Mouse (Mus musculus): ENCODE measurements around the gene Lpp. TPM values are rescaled to one million over a fixed set of nuclear protein-coding genes. Genes with fewer than 3 reads are reported as not detected.

Gene Lpp
- polyA plus RNA-seq, 1 experiment from 2014 or later = 9.6 TPM

DNA sequence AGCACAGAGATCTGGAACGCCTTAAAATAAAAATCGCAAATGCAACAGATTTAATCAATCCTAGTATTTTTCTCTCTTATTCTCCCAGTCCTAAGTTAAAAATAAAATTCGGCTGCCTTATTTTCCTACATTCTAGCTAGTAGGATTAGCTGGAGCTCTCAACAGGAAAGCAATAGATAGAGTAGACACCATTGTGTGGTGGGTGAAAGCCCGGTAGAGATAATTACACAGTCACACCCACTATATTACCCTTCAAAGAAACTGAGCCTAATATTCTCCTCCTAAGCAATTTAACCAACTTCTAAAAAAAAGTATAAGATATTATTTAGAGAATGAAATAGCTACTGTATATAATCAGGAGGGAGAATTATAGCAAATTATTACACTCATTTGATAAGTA, 330.3 kb downstream of the Lpp start:
- no peaks in the 10 kb centered on the region for H3K4me1 ChIP-seq (ENCODE audit: control insufficient read depth, insufficient read depth, low read length)
- DNase-seq (no peak), ATAC-seq (ENCODE audit: low FRiP score, low TSS enrichment) (no peak)
- H3K4me3 ChIP-seq (replicated peaks; ENCODE audit: low read depth, low read length) = no peak overlapping the region
- H3K36me3 ChIP-seq (ENCODE audit: control insufficient read depth, insufficient read depth, low read length) = no peaks in the 10 kb centered on the region
- H3K27ac ChIP-seq (replicated peaks; ENCODE audit: low read depth, low read length) = no peak overlapping the region
- H3K4me2 ChIP-seq (ENCODE audit: low read length) = no peak overlapping the region
- WGBS = 64% methylated on average over 4 of the region's 4 CpGs
- H3K9me3 ChIP-seq (ENCODE audit: control insufficient read depth, low read length) = no peaks in the 10 kb centered on the region
- H3K27me3 ChIP-seq (ENCODE audit: control insufficient read depth, insufficient read depth, low read length) = no peaks in the 10 kb centered on the region
- H3K9ac ChIP-seq (replicated peaks; ENCODE audit: low read length) = no peak overlapping the region

GRCm38 (mm10) chr16:24732751-24733150, 339.4 kb downstream of the Lpp start:
- peaks cover 4% of the 10 kb centered on the region for H3K4me1 ChIP-seq (ENCODE audit: control insufficient read depth, insufficient read depth, low read length)
- no peak overlapping the region for H3K27ac ChIP-seq (replicated peaks; ENCODE audit: low read depth, low read length)
- H3K36me3 ChIP-seq (ENCODE audit: control insufficient read depth, insufficient read depth, low read length) = no peaks in the 10 kb centered on the region
- H3K9ac ChIP-seq (replicated peaks; ENCODE audit: low read length) = no peak overlapping the region
- no peaks in the 10 kb centered on the region for H3K27me3 ChIP-seq (ENCODE audit: control insufficient read depth, insufficient read depth, low read length)
- no peaks in the 10 kb centered on the region for H3K9me3 ChIP-seq (ENCODE audit: control insufficient read depth, low read length)
- 94% methylated on average over 1 of the region's 1 CpGs for WGBS
- H3K4me2 ChIP-seq (ENCODE audit: low read length) = no peak overlapping the region
- DNase-seq (no peak), ATAC-seq (ENCODE audit: low FRiP score, low TSS enrichment) (no peak)
- H3K4me3 ChIP-seq (replicated peaks; ENCODE audit: low read depth, low read length) = no peak overlapping the region

DNA sequence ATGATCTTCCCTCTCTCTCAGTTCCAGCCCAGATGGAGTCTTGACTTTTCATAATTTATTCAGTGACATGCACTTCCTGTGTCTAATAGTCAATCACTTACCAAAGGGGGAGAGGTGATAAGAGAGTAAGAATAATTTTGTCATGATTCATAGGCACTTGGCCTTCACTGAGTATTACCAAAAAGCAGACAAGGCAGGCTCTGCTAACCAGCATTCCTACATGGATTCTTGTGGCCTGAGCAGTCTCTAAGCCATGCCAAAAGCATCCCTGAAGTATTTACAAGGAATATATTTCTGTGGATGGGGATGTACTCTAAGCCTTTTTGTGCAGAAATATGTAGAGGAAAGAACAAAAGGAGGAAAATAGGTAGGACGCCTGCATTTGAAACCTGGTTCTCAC, 340.0 kb downstream of the Lpp start:
- no peak overlapping the region for H3K9ac ChIP-seq (replicated peaks; ENCODE audit: low read length)

GRCm38 (mm10) chr16:24735754-24736153, 342.4 kb downstream of the Lpp start:
- WGBS = 82% methylated on average over 2 of the region's 2 CpGs
- H3K27me3 ChIP-seq (ENCODE audit: control insufficient read depth, insufficient read depth, low read length) = no peaks in the 10 kb centered on the region
- no peak overlapping the region for H3K4me2 ChIP-seq (ENCODE audit: low read length)
- no peaks in the 10 kb centered on the region for H3K9me3 ChIP-seq (ENCODE audit: control insufficient read depth, low read length)
- no peak overlapping the region for H3K9ac ChIP-seq (replicated peaks; ENCODE audit: low read length)
- H3K4me1 ChIP-seq (ENCODE audit: control insufficient read depth, insufficient read depth, low read length) = peaks cover 9% of the 10 kb centered on the region
- H3K4me3 ChIP-seq (replicated peaks; ENCODE audit: low read depth, low read length) = no peak overlapping the region
- no peak for ATAC-seq (ENCODE audit: low FRiP score, low TSS enrichment)
- H3K36me3 ChIP-seq (ENCODE audit: control insufficient read depth, insufficient read depth, low read length) = no peaks in the 10 kb centered on the region
- H3K27ac ChIP-seq (replicated peaks; ENCODE audit: low read depth, low read length) = no peak overlapping the region
- no peak for DNase-seq

More for the DNA sequence above, 340.0 kb downstream of the Lpp start:
- Histone ChIP-seq H3K27ac (replicated peaks; ENCODE audit: low read depth, low read length) (no peak overlapping the region), H3K9me3 (ENCODE audit: control insufficient read depth, low read length) (no peaks in the 10 kb centered on the region), H3K36me3 (ENCODE audit: control insufficient read depth, insufficient read depth, low read length) (no peaks in the 10 kb centered on the region), H3K4me1 (ENCODE audit: control insufficient read depth, insufficient read depth, low read length) (peaks cover 9% of the 10 kb centered on the region), H3K4me2 (ENCODE audit: low read length) (no peak overlapping the region), H3K4me3 (replicated peaks; ENCODE audit: low read depth, low read length) (no peak overlapping the region), H3K27me3 (ENCODE audit: control insufficient read depth, insufficient read depth, low read length) (no peaks in the 10 kb centered on the region)
- WGBS = 96% methylated on average over 1 of the region's 1 CpGs
- ATAC-seq (ENCODE audit: low FRiP score, low TSS enrichment) (no peak), DNase-seq (no peak)

GRCm38 (mm10) chr16:24737362-24738057, 344.2 kb downstream of the Lpp start:
- ATAC-seq (ENCODE audit: low FRiP score, low TSS enrichment) (no peak), DNase-seq (peak; percentile 29)
- Histone ChIP-seq H3K27ac (replicated peaks; ENCODE audit: low read depth, low read length) (no peak overlapping the region), H3K9me3 (ENCODE audit: control insufficient read depth, low read length) (no peaks in the 10 kb centered on the region), H3K27me3 (ENCODE audit: control insufficient read depth, insufficient read depth, low read length) (no peaks in the 10 kb centered on the region), H3K9ac (replicated peaks; ENCODE audit: low read length) (no peak overlapping the region), H3K4me3 (replicated peaks; ENCODE audit: low read depth, low read length) (no peak overlapping the region), H3K4me1 (ENCODE audit: control insufficient read depth, insufficient read depth, low read length) (peaks cover 9% of the 10 kb centered on the region), H3K36me3 (ENCODE audit: control insufficient read depth, insufficient read depth, low read length) (no peaks in the 10 kb centered on the region), H3K4me2 (ENCODE audit: low read length) (no peak overlapping the region)
- WGBS = 46% methylated on average over 10 of the region's 10 CpGs

GRCm38 (mm10) chr16:24740714-24741113, 347.4 kb downstream of the Lpp start:
- no peak for ATAC-seq (ENCODE audit: low FRiP score, low TSS enrichment)
- WGBS = 84% methylated on average over 4 of the region's 4 CpGs
- Histone ChIP-seq H3K36me3 (ENCODE audit: control insufficient read depth, insufficient read depth, low read length) (no peaks in the 10 kb centered on the region), H3K9me3 (ENCODE audit: control insufficient read depth, low read length) (no peaks in the 10 kb centered on the region), H3K4me2 (ENCODE audit: low read length) (no peak overlapping the region), H3K4me3 (replicated peaks; ENCODE audit: low read depth, low read length) (no peak overlapping the region), H3K9ac (replicated peaks; ENCODE audit: low read length) (no peak overlapping the region), H3K27ac (replicated peaks; ENCODE audit: low read depth, low read length) (no peak overlapping the region), H3K27me3 (ENCODE audit: control insufficient read depth, insufficient read depth, low read length) (no peaks in the 10 kb centered on the region), H3K4me1 (ENCODE audit: control insufficient read depth, insufficient read depth, low read length) (peaks cover 9% of the 10 kb centered on the region)
- DNase-seq = no peak

DNA sequence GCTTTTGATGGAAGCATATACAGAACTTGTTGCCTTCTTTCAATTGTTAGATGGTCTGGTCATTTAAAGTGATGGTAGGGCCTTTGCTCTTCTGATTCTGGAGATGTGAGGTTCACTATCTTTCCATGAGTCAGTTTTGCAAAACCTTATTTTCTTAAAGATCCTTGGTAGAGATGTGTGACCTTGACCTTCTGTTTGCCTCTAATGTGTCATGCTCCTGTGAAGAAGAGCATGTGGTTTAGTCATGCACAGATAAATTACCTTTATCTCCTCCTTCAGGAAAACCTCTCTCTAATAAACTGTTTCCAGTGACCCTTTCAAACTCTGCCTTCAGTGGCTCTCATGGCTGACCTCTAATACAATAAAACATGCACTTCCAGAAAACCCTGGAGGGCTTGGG, 356.5 kb downstream of the Lpp start:
- H3K27ac ChIP-seq (replicated peaks; ENCODE audit: low read depth, low read length) = no peak overlapping the region
- H3K4me1 ChIP-seq (ENCODE audit: control insufficient read depth, insufficient read depth, low read length) = no peaks in the 10 kb centered on the region
- H3K27me3 ChIP-seq (ENCODE audit: control insufficient read depth, insufficient read depth, low read length) = no peaks in the 10 kb centered on the region
- H3K4me3 ChIP-seq (replicated peaks; ENCODE audit: low read depth, low read length) = no peak overlapping the region
- no peak overlapping the region for H3K9ac ChIP-seq (replicated peaks; ENCODE audit: low read length)
- DNase-seq = no peak
- no peaks in the 10 kb centered on the region for H3K9me3 ChIP-seq (ENCODE audit: control insufficient read depth, low read length)
- ATAC-seq (ENCODE audit: low FRiP score, low TSS enrichment) = no peak
- H3K36me3 ChIP-seq (ENCODE audit: control insufficient read depth, insufficient read depth, low read length) = no peaks in the 10 kb centered on the region
- no peak overlapping the region for H3K4me2 ChIP-seq (ENCODE audit: low read length)

GRCm38 (mm10) chr16:24756141-24756540, 362.8 kb downstream of the Lpp start:
- Histone ChIP-seq H3K36me3 (ENCODE audit: control insufficient read depth, insufficient read depth, low read length) (no peaks in the 10 kb centered on the region), H3K27me3 (ENCODE audit: control insufficient read depth, insufficient read depth, low read length) (no peaks in the 10 kb centered on the region), H3K9me3 (ENCODE audit: control insufficient read depth, low read length) (no peaks in the 10 kb centered on the region), H3K9ac (replicated peaks; ENCODE audit: low read length) (no peak overlapping the region), H3K4me1 (ENCODE audit: control insufficient read depth, insufficient read depth, low read length) (no peaks in the 10 kb centered on the region), H3K27ac (replicated peaks; ENCODE audit: low read depth, low read length) (no peak overlapping the region), H3K4me3 (replicated peaks; ENCODE audit: low read depth, low read length) (no peak overlapping the region), H3K4me2 (ENCODE audit: low read length) (no peak overlapping the region)
- ATAC-seq (ENCODE audit: low FRiP score, low TSS enrichment) (no peak), DNase-seq (no peak)
- WGBS = 90% methylated on average over 9 of the region's 9 CpGs

DNA sequence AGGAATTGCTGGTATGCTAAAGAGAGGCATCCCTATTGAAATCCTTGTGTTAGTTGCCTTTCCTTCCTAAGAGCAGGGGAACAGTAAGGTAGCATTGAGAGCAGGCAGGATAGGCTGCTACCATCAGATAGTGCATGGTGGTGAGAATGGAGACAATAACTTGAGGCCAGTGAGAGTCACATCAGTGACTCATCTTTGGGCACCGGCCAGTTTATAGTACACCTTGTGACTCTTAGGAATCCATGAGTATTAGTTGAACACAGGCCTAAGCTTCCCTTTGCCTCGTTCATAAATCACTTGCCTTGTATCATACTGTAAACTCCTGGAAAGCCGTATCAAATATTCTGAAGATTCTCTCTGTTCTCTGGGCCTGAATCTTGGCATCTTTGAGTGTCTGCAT, 372.7 kb downstream of the Lpp start:
- Histone ChIP-seq H3K4me1 (ENCODE audit: control insufficient read depth, insufficient read depth, low read length) (no peaks in the 10 kb centered on the region), H3K4me3 (replicated peaks; ENCODE audit: low read depth, low read length) (no peak overlapping the region), H3K36me3 (ENCODE audit: control insufficient read depth, insufficient read depth, low read length) (no peaks in the 10 kb centered on the region), H3K9me3 (ENCODE audit: control insufficient read depth, low read length) (no peaks in the 10 kb centered on the region), H3K4me2 (ENCODE audit: low read length) (no peak overlapping the region), H3K9ac (replicated peaks; ENCODE audit: low read length) (no peak overlapping the region), H3K27me3 (ENCODE audit: control insufficient read depth, insufficient read depth, low read length) (no peaks in the 10 kb centered on the region), H3K27ac (replicated peaks; ENCODE audit: low read depth, low read length) (no peak overlapping the region)
- DNase-seq = no peak
- ATAC-seq (ENCODE audit: low FRiP score, low TSS enrichment) = no peak
- 92% methylated on average over 3 of the region's 3 CpGs for WGBS
